Mouse (Mus musculus): Measurements from ENCODE around the gene Atp8a2.
"Not testable (repeated sequence)": the region's sequence is repeated elsewhere in the genome, so short reads cannot be mapped to it uniquely, and the experiment has no call there.

The Atp8a2 gene

DNA sequence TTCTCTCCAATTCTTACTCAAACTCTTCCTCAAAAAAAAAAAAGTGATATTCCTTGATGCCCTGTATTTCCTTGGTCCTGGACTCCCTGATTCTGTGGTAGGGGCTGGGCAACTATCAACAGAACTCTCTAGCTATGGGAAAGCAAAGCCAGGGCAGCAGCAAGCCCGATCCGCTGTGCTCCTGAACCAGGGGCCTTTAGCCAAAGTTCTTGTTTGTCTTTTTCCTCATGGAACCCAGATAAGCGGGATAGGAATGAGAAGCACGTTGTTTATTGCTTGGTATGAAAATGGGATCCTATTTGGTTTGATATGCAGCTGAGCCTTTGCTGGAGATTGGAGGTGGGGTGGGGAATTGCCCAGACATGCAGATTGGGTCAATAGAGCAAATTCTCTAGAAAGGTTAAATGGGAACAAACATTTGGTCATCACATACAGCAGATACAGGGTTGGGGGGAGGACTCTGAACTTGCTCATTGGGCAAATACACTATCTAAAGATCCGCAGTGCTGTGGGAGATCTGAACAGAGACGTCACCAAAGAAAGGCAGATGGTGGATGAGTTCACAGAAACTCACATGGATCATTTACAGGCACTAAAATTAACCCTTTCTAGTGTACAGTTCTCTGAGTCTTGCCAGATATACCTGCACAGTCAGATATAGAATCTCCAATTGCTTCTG lies 353.6 kb downstream of the Atp8a2 start:
- DNase-seq (ENCODE audit: low spot score): no peak

DNA sequence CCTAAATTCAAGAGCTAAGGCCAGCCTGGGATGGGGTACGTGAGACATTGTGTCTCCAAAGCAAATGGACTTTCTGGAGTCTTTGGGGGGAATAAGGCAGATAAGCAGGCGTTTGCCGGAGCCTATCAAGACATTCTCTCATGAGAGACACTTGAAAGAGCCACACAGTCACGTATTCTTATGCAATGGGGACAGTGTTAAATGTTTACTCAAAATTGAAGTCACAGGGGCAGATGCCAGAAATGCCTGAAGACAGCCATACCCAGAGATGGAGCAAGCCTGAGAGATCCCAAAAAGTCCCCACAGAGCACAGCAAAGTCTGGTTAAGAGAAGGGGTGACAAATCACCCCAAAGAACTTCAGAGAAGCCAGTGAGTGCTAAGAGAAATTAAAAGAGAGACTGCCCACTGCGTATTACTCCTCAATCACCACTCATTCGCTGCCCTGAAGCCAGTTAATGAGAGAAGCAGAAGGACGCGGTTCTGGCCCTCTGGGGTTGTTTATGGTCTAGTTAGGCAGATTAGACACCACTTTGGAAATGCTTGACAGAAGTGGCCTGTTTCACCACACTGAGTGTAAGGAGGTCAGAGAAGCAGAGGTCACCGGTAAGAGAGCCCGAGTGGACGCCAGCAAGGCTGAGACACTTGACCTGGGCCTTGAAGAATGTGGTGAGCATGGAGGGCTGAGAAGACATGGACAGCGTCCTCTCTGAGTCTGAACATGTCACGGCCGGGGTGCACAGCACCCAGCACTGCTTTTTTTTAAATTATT lies 356.8 kb downstream of the Atp8a2 start:
- DNase-seq (ENCODE audit: low spot score): peak; percentile 37

DNA sequence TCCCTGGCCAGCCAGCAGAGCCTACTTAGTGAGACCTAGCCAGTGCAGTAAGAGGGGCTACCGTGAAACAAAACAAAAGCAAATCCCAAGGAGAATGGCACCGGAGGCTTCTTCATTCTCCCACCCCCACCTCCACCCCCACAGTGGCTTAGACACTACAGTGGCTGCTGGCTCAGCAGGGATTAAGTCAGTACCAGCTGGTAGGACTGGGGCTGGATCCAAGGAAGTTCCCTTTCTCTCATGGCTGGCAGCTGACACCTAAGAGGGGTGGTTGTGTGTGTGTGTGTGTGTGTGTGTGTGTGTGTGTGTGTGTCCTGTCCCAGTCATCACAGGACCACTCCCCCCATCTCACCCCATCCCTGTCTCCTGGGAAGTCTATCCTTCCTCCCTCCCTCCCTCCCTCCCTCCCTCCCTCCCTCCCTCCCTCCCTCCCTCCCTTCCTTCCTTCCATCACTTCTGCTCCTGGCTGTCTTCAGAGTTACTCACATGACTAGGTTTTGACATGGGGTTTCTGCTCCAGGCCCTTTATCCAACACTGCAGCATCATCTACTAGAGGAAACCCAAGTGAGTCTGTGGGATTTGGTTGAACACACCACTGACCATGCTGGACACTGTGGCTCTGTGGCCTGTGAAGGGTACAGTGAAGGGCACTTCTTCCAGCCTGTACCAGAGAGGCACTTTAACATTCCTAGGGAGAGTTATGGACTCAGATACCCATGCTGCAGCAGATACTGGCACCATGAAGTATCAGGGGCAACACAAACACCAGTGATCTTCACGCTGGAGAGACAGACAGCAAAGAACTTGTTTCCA lies 358.3 kb downstream of the Atp8a2 start:
- DNase-seq (ENCODE audit: low spot score): not testable (repeated sequence)

DNA sequence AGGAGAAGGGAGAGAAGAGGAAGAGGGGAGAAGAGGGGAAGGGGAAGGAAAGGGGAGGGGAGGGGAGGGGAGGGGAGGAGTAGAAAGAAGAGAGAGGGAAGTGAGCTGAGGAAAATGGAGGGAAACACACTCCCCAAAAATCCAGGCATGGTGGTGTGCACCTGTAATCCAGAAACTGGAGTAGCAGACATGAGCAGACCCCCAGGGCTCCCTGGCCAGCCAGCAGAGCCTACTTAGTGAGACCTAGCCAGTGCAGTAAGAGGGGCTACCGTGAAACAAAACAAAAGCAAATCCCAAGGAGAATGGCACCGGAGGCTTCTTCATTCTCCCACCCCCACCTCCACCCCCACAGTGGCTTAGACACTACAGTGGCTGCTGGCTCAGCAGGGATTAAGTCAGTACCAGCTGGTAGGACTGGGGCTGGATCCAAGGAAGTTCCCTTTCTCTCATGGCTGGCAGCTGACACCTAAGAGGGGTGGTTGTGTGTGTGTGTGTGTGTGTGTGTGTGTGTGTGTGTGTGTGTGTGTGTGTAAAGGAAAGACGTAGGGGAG lies 359.2 kb downstream of the Atp8a2 start:
- not testable (repeated sequence) for DNase-seq (ENCODE audit: low spot score)

DNA sequence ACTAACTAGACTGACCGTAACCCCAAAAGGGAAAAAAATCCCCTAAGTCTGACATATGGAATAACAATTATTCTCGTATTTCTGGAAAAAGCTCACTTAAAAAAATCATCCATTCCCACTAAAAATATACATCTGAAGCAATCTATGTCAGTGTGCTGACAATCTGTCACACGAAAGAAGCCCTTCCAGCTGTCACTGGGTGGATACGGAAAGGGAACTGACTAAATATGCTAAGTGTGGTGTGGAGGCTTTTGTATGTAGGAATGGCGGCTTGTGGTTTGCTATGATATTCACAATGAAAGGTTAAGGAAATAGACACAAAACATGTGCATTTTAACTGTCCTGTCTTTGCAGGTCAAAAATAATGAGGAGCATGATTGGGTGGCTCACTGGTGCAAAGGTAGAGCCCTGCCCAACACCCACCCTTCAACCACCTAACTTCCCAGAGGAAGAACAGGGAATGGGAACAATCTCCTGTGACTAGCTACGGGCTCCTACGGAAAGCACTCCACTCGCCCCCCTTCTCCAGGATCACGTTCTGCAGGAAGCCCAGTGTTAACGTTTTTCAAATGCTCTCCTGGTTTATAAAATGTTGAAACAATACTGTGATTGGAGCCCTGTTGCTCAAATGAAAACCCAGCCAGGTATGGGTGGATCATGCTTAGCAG lies 360.0 kb downstream of the Atp8a2 start:
- no peak for DNase-seq (ENCODE audit: low spot score)

DNA sequence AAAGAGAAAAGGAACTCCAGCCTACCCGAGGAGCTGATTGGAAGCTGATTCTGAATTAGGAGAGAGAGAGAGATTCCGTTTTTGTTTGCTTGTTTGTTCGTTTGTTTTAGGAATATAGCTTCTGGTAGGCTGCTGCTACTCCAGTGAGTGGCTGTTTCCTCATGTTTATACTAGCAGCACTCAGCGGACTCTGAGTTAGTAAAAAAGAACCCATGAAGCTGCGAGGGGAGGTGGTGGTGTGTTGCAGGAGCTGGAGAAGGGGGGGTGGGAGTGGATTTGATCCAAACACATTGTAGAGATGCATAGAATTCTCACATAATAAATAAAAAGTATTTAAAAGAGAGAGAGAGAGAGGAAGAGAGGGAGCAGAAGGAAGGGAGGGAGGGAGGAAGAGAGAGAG lies 367.4 kb downstream of the Atp8a2 start:
- no peak for DNase-seq (ENCODE audit: low spot score)

DNA sequence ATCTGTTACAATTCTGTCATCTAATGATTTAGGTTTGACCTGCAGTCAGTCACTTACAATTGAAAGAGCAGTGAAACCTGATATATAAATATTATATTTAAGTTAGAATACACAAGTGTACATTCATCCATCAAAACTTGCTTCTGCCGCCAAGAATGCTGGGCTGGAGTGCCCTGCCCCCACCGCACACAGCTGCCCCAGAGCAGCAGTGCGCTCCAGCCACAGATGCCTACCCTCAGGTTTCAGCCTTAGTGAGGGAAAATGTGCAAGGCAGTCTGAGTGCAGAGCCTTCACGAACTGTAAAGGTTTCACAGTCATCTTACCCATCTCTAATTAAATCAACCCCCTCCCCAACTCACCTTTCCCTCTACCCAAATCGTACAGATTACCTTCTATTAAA lies 369.6 kb downstream of the Atp8a2 start:
- DNase-seq (ENCODE audit: low spot score): no peak

DNA sequence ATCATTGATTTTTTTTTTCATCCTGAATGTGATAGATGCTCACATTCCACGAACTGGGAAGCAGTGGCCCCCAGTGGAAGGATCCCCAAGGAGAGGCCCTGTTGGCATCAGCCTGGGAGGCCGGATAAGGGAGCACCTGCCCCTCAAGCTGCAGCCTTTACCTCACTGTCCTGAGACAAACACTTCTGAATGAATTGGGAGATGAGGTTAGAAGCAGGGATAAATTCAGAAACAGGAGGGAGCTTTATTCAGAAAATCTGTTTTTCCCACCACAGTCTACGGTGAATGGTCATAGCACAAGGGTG lies 376.9 kb downstream of the Atp8a2 start:
- no peak for DNase-seq (ENCODE audit: low spot score)

DNA sequence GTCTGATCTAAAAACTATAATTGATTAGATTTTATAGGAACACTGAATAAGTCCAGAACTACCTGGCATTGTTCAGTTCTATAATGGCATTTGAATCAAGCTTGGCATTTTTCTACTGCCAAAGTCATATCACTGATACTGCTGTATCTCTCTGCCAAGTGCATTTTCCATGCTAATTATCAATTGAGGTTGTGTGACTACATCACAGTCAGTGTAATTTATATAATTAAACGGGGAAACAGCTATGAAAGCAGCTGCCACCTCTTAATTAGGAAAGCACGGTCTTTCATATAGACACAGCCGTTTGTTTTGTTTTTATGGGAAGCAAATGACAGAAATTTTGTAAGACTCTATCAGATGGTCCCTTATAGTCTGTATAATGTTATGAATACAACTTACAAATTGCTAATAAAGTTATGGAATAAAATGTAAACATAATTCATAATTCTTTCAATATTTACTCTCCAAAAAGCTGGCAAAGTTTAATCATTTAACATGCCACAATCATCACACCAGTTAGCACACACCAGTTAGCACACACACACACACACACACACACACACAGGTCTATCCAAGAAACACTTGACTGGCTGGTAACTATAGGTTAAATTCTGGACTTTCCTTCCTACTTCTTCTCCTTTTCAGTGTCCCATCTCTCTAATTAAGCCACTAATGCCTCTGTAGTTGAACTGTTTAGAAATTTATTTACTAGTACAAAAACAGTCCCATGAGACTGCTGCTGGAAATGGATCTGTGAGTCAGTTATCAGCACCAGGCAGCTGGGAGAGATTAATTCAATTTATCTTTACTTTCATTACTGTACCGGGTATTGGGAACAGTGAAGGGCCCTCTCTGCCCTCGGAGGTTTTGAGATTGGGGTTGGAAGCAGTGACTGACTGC lies 377.5 kb downstream of the Atp8a2 start:
- no peak for DNase-seq (ENCODE audit: low spot score)

DNA sequence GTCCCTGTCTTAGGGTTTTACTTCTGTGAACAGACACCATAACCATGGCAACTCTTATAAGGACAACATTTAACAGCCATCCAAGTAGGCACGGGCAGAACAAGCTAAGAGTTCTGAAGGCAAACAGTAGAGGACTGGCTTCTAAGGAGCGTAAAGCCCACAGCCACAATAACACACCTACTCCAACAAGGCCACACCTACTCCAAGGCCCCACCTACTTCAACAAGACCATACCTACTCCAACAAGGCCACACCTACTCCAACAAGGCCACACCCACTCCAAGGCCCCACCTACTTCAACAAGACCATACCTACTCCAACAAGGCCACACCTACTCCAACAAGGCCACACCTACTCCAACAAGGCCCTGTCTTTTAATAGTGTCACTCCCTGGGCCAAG lies 386.7 kb downstream of the Atp8a2 start:
- not testable (repeated sequence) for DNase-seq (ENCODE audit: low spot score)

DNA sequence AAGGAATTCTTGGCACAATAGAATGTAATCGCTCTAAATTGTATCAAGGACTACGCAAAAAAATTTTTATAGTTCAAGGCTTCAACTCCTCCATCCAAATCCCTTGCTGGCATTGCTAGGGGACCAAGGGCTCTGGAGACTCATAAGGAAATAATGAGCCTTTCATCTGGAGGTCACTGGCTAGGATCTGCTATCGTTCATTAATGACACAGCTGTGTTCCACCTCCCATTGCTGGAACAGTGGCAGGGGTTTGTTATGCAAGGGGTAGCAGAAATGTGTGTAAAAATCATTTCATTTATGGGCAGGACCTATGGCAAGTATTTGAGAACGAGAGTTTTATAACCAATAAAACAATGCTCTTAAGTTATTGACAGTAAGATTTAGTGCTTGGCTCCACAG lies 387.2 kb downstream of the Atp8a2 start:
- DNase-seq (ENCODE audit: low spot score): no peak

DNA sequence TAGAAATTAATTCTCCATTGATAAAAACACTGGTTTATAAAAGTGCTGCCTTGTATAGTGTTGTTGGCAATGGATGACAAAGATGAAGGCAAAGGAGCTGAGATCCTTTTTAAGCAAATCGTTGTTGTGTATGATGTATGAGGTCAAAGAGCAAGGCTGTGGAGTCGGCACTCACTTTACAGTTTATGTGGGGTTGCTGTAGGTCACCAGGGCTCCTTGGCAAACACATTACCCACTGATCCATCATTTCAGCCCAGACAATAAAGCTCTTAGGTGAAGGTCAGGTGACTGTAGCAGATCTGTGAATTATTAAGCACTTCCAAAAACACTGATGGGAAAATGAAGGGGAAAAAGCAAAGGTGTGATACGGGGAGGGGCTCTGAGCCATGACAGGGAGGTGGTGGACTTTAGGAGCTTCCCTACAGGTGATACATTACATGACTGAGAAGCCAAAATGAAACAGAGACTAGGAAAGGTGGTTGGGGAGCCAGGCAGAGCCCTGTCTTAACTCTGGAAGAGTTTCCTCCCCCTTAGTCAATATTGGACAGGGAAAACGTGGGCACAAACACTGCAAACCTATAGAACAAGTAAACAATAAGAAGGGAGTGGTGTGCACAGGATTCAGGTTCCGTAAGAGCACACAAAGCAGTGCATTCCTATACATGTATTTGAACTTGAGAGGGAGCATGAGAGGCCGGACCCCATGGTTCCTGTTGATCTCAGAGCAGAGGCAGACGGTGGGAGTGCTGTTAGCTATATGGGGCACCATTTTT lies 389.3 kb downstream of the Atp8a2 start:
- DNase-seq (ENCODE audit: low spot score): no peak

DNA sequence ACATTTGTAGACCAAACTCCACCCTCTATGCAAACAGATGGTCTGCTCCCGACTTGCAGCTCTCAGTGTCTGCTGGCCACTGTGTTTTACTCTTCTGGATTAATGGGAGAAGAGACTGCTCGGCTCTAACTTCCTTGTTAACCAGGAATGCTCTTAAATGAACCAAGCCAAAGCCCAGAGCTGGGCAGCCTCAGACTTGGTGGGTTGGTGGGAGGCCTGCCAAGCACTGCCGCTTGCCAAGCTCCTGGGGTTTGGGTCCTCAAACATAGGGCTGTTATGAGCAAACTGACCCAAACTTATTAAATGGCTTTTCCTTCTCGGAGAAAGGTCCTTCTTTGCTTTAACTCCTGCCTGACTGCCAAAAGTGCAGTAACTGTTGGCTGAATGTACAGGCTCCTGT lies 390.1 kb downstream of the Atp8a2 start:
- no peak for DNase-seq (ENCODE audit: low spot score)

DNA sequence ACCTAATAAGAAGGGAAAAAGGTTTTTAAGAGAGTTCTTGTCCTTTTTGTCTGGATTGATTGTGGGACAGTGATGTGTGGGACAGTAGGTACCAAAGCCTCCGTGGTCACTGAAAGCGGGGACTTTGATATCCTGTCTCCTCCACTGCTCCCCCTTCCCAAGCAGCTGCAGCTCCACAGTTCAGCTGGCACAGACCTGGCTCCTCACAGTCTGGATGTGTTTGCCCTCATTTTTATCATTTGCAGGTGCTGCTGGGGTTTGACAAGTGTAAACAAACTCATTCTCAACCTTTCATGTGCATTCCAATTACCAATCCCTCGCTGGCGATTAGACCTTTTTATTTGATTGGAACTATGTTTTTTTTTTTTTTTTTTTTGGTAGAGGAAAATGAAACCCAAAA lies 390.8 kb downstream of the Atp8a2 start:
- DNase-seq (ENCODE audit: low spot score): peak; percentile 9

DNA sequence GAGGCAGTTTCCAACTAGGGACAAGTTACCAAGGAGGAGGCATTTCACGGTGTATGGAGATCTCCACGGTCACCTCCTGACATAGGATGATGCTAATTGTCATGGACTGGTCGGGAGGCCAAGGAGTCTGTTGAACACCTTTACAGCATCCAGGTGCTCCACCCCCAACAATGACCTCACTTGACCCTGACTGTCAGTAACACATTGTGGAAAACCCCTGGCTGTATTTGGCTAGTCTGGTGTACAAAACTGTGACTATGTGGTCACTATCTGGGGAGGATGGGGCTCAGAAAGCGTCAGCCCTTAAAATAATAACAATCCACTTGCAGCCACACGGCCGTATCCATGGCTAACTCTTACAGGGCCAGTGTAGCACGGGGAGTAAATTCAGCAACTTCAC lies 391.3 kb downstream of the Atp8a2 start:
- DNase-seq (ENCODE audit: low spot score): no peak

DNA sequence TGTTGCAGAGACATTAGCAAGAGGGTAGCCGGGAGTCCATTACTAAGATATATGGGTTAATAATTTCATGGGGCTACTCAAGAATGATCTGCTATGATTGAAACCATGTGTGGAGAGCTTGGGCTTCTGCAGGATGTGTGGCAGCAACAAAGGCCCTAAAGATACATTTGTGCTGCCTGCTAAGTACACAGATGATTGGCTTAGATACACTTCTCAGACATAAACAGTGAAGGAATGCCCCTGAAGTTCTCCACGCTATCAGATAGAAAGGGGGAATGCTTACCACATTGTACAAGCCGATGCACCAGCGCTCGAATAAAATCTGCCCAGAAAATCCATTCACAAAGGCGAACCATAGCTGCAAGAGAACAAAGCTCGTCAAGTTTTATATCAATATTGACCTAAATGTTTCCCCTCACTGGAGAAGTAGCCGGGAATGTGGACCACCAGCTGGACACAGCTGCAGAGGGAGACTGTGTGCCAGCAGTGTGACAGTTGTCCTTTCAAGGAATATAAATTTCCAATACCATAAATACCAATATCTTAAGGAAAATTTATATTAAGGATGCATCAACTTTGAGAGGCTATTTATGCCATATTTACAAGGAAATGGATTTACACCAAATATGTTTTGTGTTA lies 394.9 kb downstream of the Atp8a2 start:
- peak; percentile 38 for DNase-seq (ENCODE audit: low spot score)

DNA sequence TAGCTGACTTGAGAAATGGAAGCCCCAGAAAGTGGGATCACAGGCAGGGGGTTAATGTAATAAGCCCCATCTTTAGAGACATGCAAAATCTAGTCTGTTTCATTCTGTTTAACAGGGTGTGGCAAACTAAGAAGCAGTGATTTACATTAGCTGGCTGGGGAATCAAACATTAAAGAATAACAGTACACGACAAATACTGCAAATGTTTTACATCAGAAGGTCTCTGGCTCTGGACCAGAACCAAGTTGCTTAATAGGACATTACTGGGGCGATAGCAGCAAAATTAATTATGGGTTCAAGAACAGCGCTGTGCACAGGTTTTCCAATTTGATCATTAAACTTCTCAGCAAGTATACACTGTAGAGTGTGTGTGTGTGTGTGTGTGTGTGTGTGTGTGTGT lies 397.5 kb downstream of the Atp8a2 start:
- no peak for DNase-seq (ENCODE audit: low spot score)

DNA sequence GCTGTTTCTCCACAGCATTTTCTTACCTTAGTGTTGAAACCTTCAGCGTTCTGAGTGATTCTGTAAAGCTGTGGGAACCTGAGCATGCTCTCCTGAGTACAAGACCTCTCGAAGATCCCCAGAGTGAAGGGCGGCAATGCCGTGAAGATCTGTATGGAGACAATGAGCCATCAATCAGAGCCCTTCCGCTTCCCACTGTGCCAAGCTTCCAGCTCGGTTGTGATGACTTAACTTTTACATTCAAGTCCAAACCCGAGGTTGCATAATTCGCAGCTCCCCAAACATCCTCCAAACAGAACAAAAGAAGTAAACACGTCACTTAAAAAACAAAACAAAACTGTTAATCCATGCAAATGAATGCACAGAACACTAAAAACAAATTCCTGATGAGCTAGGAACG lies 403.1 kb downstream of the Atp8a2 start:
- no peak for DNase-seq (ENCODE audit: low spot score)

DNA sequence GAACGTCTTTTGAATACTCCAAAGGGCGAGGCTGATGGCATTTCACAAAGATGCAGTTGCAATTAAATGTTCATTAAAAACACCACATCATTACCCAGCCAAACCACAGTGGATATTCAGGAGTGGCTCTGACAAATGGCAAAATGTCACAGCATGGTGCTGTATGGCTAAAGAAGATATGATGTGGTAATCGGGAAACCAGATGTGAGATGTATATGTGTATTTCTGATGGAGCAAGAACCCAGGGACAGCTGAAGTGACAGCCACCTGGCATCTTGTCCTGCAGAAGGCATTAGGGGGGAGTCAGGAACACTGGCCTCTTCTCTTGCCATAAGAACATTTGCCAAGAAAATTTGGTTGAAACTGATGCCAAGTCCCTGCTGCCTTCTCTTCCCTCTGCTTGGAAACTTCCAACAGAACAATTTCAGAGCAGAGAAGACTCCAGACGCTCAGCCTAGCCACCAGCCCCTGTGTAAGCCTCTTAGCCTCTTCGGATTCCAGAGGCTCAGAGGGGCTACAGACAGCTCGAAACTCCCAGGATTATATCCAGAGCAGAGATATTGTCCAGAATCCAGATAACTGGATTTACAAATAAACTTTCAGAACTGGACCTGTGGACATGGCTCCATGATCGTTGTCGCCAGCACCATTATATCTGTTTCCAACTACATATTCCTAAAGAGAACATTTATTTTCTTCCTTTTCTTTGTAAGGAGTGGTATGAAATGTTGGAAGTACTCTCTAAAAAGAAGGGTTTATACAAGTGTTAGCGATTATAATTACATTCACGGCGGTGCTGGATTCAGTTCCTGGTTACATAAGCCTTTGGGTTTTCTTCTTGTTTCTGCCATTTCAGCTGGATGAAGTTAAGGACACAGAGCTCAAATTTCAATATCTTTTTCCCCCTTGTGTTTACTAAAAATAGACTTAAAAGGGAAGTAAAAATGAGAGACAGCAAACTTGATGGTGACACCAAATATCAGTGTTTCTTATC lies 413.3 kb downstream of the Atp8a2 start:
- DNase-seq (ENCODE audit: low spot score): no peak

Data from retina, embryonic 14.5 days (tissue).